Mouse (Mus musculus) cortical plate, adult 2 months (tissue): ENCODE results near the gene BC051665. TPM values are rescaled to one million over a fixed set of nuclear protein-coding genes. Genes with fewer than 3 reads are reported as not detected.

Source experiments
- H3K27ac ChIP-seq: fragments of 200-500 bp; 2 replicates; pipeline ENCODE4 v1.5.1; 2012; ENCODE audit warnings: low read length, control low read depth, inconsistent platforms; ENCODE audit not compliant: insufficient read depth
- H3K4me1 ChIP-seq: fragments of 200-500 bp; 2 replicates; pipeline ENCODE4 v1.6.1; 2011; ENCODE audit warnings: low read length; ENCODE audit not compliant: control insufficient read depth, insufficient read depth
- H3K4me3 ChIP-seq: fragments of 200-500 bp; 2 replicates; pipeline ENCODE4 v1.5.1; 2011; ENCODE audit warnings: mild to moderate bottlenecking, low read length, control low read depth; ENCODE audit not compliant: insufficient read depth
- CTCF ChIP-seq: fragments of 200-500 bp; IDR thresholded peaks from 2 replicates; pipeline ENCODE4 v1.5.1; 2011; ENCODE audit warnings: mild to moderate bottlenecking, control low read depth, low read length; ENCODE audit not compliant: insufficient read depth; ENCODE audit errors: extremely low read depth
- POLR2A ChIP-seq: fragments of 200-500 bp; IDR thresholded peaks from 2 replicates; pipeline ENCODE4 v1.6.1; 2011; ENCODE audit warnings: mild to moderate bottlenecking, low read length, control low read depth; ENCODE audit not compliant: insufficient read depth; ENCODE audit errors: extremely low read depth
- polyA plus RNA-seq: library from polyadenylated mRNA; depleted of rRNA; stranded (reverse); fragments of >200 nt; gene quantifications from 2 replicates; pipeline ENCODE4 v1.2.3, GENCODE M21; 2012; rRNA removed

Gene BC051665
- polyA plus RNA-seq = not detected in 2 replicates

GRCm38 (mm10) chr13:60786264-60786663 lies at the start of gene BC051665:
Gene BC051665 (minus strand): TSS chr13:60786364.
- no peak for TF ChIP-seq POLR2A
- TF ChIP-seq CTCF = no peak
- Histone ChIP-seq H3K4me1 (no peaks in the 10 kb centered on the region), H3K4me3 (no peak within 1 kb of the TSS), H3K27ac (no peak within 1 kb of the TSS)

DNA sequence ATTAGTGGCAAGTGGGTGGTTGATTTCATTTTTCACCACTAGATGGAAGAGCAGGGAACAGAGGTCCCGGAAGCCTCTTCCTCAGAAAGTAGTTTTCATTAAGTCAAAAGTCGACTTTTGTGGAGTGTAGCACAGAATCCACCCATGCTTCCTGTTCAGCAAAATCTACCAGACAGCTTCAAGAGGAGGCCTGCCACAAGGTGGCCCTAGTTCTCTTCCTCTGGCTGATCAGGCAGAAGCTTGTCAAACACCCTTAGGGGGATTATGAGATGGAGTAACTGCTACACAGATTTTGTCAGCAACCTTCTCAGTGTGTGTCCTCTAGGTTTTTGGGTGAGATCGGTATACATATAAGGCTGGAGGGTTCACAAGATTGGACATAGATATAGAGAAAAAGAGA lies 39.9 kb upstream of the BC051665 start:
- H3K27ac ChIP-seq = no peak overlapping the region
- H3K4me1 ChIP-seq = no peaks in the 10 kb centered on the region
- TF ChIP-seq POLR2A (no peak), CTCF (0 out of 2 replicates have a peak, but pooled peaks have one; percentile 2)
- H3K4me3 ChIP-seq = no peak overlapping the region

GRCm38 (mm10) chr13:60820486-60821175 lies 34.5 kb upstream of the BC051665 start:
- H3K27ac ChIP-seq = no peak overlapping the region
- H3K4me1 ChIP-seq = no peaks in the 10 kb centered on the region
- H3K4me3 ChIP-seq = no peak overlapping the region
- no peak for TF ChIP-seq CTCF
- no peak for TF ChIP-seq POLR2A

DNA sequence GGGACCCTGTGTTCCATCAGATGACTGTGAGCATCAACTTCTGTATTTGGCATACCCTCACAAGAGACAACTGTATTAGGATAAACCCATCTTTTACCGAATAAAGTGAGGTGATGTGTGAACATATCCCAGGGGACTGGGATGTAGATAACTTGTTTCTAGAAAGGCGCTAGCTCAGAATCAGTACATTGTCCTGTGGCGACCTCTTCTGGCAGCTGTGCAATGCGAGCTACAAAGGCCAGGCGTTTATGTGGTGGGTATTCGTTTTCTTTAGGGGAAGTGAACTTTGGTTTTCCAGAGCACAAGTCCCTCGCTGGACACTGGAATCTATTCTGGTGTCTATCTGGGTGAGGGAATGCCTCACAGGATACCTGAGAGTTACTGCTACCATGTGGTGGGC lies 33.3 kb upstream of the BC051665 start:
- H3K4me3 ChIP-seq = no peak overlapping the region
- TF ChIP-seq POLR2A = no peak
- peak; percentile 62 for TF ChIP-seq CTCF
- H3K4me1 ChIP-seq = no peaks in the 10 kb centered on the region
- no peak overlapping the region for H3K27ac ChIP-seq

- Histone ChIP-seq H3K27ac (no peak overlapping the region), H3K4me3 (no peak overlapping the region), H3K4me1 (no peaks in the 10 kb centered on the region)
- TF ChIP-seq CTCF = no peak
- TF ChIP-seq POLR2A = no peak
Measured at GRCm38 (mm10) chr13:60813722-60814121, 27.6 kb upstream of the BC051665 start.

DNA sequence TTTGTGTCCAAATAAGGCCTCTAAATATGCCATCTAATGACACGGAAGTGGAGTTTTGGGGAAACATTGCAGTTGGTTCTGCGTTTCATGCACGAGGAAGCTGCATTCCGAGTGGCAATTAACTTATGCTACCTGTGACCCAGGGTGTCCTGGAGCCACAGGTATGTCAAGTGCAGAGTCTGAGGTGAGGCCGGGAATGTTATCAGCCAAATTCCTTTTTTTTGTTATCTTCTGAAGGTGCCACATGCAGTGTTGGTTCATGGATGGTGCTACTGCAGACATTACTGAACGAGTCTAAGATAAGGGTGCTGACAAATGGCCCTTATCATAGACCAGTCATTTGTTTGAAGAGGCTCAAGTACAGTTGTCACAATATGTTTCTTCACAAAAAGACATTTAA lies 26.6 kb upstream of the BC051665 start:
- no peak for TF ChIP-seq POLR2A
- TF ChIP-seq CTCF = no peak
- Histone ChIP-seq H3K27ac (no peak overlapping the region), H3K4me3 (no peak overlapping the region), H3K4me1 (no peaks in the 10 kb centered on the region)

DNA sequence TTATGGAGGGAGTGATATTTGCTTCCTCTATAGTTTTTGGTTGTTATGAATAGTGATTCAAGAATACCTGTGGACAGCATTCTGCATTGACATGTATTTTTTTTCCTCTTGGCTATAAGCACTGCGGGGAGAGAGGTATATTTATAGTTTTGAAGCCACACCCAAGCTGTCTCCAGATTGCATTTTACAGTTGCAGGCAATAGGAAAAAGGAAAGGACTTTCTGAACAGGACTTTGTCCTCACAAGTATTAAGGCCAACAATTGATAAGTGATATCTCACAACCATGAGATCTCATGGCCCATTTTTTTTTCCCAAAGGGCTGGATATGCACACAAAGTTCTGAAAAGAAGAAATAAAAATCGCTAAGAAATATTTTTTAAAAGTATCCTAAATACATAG lies 23.5 kb upstream of the BC051665 start:
- TF ChIP-seq CTCF (no peak), POLR2A (no peak)
- Histone ChIP-seq H3K4me3 (no peak overlapping the region), H3K4me1 (no peaks in the 10 kb centered on the region), H3K27ac (no peak overlapping the region)

DNA sequence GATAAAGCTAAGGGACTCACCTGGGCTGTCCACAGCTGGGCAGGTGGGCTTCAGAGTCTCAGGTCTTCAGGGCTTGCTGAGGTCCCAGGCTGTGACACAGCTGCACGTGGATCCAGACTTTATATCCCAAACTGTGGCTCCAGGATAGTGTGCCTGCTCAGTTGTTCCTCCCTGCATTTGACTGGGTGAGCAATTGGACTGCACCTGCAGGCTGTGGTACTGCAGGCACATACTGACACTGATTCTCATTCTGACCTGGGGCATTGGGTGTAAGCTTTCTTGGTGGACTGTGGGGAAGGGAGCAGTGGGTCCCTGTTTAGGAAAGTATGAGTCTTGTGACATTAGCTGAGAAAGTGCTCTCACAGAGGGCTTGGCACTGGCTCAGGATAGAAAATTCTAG lies 16.6 kb upstream of the BC051665 start, which contains the start of gene Ctsll3:
Gene Ctsll3, minus strand, starts transcription at position 101 of the 400 bp plus-strand sequence.
- no peak within 1 kb of the TSS for H3K27ac ChIP-seq
- H3K4me3 ChIP-seq = no peak within 1 kb of the TSS
- TF ChIP-seq POLR2A (no peak), CTCF (no peak)
- no peaks in the 10 kb centered on the region for H3K4me1 ChIP-seq

DNA sequence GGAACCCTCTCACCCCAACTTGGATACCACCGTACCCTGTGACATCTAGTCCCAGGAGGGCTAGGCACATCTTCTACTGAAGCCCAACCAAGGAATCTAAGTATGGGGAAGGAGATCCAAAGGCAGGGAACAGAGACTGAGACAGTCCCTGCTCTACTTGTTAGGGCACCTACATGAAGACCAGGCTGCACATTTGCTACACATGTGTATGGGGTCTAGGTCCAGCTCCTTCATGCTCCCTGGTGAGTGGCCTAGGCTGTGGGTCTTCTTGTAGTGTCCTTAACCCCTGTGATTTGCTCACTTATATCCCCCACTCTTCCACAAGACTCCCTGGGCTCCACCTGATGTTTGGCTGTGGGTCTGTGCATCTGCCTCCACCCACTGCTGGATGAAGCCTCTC lies 3.3 kb upstream of the BC051665 start:
- TF ChIP-seq POLR2A (no peak), CTCF (no peak)
- Histone ChIP-seq H3K4me3 (no peak overlapping the region), H3K4me1 (no peaks in the 10 kb centered on the region), H3K27ac (no peak overlapping the region)

GRCm38 (mm10) chr13:60783301-60783700 lies 2.9 kb downstream of the BC051665 start:
- Histone ChIP-seq H3K27ac (no peak overlapping the region), H3K4me3 (no peak overlapping the region), H3K4me1 (no peaks in the 10 kb centered on the region)
- TF ChIP-seq POLR2A (no peak), CTCF (no peak)
